Mouse (Mus musculus) heart, postnatal 0 days (tissue): ENCODE results near the gene Gm4498. TPM values are rescaled to one million over a fixed set of nuclear protein-coding genes. Genes with fewer than 3 reads are reported as not detected.
"Not testable (repeated sequence)": the region's sequence is repeated elsewhere in the genome, so short reads cannot be mapped to it uniquely, and the experiment has no call there.

Source experiments
- ATAC-seq: fragments of 200-750 bp; cut with Nextera tagmentation; 2 replicates; pipeline ENCODE4 v1.8.0; 2017; ENCODE audit warnings: low read depth, moderate number of reproducible peaks, moderate library complexity; ENCODE audit not compliant: insufficient read depth
- DNase-seq: peaks from one replicate; pipeline ENCODE4 v3.0.0-alpha.2; 2016; ENCODE audit warnings: low spot score
- H3K27ac ChIP-seq: fragments of 300-500 bp; sonication (generic); 2 replicates; pipeline ENCODE4 v1.5.1; 2014; ENCODE audit warnings: low read depth, mild to moderate bottlenecking
- H3K27me3 ChIP-seq: fragments of 300-500 bp; sonication (generic); 2 replicates; pipeline ENCODE4 v1.6.1; 2014; ENCODE audit warnings: low read length, mixed read lengths; ENCODE audit not compliant: control insufficient read depth, insufficient read depth
- H3K36me3 ChIP-seq: fragments of 300-500 bp; sonication (generic); replicated peaks from 2 replicates; pipeline ENCODE4 v1.6.1; 2014; ENCODE audit warnings: low read length, mixed read lengths; ENCODE audit not compliant: control insufficient read depth, insufficient read depth
- H3K4me1 ChIP-seq: fragments of 300-500 bp; sonication (generic); 2 replicates; pipeline ENCODE4 v1.6.1; 2014; ENCODE audit warnings: antibody characterized with exemption; ENCODE audit not compliant: control insufficient read depth, insufficient read depth
- H3K4me2 ChIP-seq: fragments of 300-500 bp; sonication (generic); 2 replicates; pipeline ENCODE4 v1.6.1; 2014; ENCODE audit warnings: low read depth, mild to moderate bottlenecking, low read length, moderate library complexity
- H3K4me3 ChIP-seq: fragments of 300-500 bp; sonication (generic); 2 replicates; pipeline ENCODE4 v1.5.1; 2014; ENCODE audit warnings: low read depth, low read length
- H3K9ac ChIP-seq: fragments of 300-500 bp; sonication (generic); replicated peaks from 2 replicates; pipeline ENCODE4 v1.6.1; 2014; ENCODE audit warnings: low read depth, low read length, mixed read lengths
- H3K9me3 ChIP-seq: fragments of 300-500 bp; sonication (generic); replicated peaks from 2 replicates; pipeline ENCODE4 v1.6.1; 2016; ENCODE audit warnings: low read length; ENCODE audit not compliant: control insufficient read depth
- WGBS: fragments of 180-500 bp; shearing (Covaris S2); extraction: QIAGEN DNeasy Blood & Tissue Kit; methylation state at CpG from one replicate; pipeline ENCODE4 v1.1.7; 2014; 5-methylcytosine and 5-hydroxymethylcytosine counted together
- polyA plus RNA-seq: library from polyadenylated mRNA; unstranded; fragments of >200 nt; fragmentation: Nextera tagmentation; extraction: Ambion mirVana; gene quantifications from 2 replicates; pipeline ENCODE4 v1.2.1, GENCODE M21; 2015
- total RNA-seq: library from RNA; depleted of rRNA; stranded (reverse); fragments of >200 nt; gene quantifications from 2 replicates; pipeline ENCODE4 v1.2.3, GENCODE M21; 2014; ENCODE audit warnings: low replicate concordance; rRNA removed

Gene Gm4498
- total RNA-seq (not detected in 2 replicates), polyA plus RNA-seq (not detected in 2 replicates)

- H3K27me3 ChIP-seq, H3K4me3 ChIP-seq, H3K36me3 ChIP-seq, H3K9me3 ChIP-seq, ATAC-seq, H3K4me2 ChIP-seq, H3K27ac ChIP-seq, H3K9ac ChIP-seq, H3K4me1 ChIP-seq, DNase-seq: not testable (repeated sequence)
- WGBS, result no CpG with 5 or more reads among the region's 2 CpGs
These were observed at the start of gene Gm4498 for GRCm38 (mm10) chr7:20233728-20234127. Gm4498 (minus strand) TSS chr7:20233828.

GRCm38 (mm10) chr7:20262734-20263133 lies 29.1 kb upstream of the Gm4498 start, which contains the start of gene Gm5890:
Gm5890 (minus strand) TSS chr7:20262834.
- H3K27ac ChIP-seq, H3K4me1 ChIP-seq, DNase-seq, H3K9ac ChIP-seq, H3K36me3 ChIP-seq, H3K4me3 ChIP-seq, H3K9me3 ChIP-seq, ATAC-seq, H3K4me2 ChIP-seq, H3K27me3 ChIP-seq: not testable (repeated sequence)
- WGBS, result no CpG with 5 or more reads among the region's 3 CpGs

- not testable (repeated sequence) for H3K9ac ChIP-seq, H3K27ac ChIP-seq, ATAC-seq, H3K9me3 ChIP-seq, H3K36me3 ChIP-seq, H3K4me2 ChIP-seq, H3K27me3 ChIP-seq, H3K4me1 ChIP-seq, H3K4me3 ChIP-seq, DNase-seq
- no CpG with 5 or more reads among the region's 2 CpGs for WGBS
These were observed 28.1 kb downstream of the Gm4498 start, which contains the start of gene Gm6164 for GRCm38 (mm10) chr7:20205507-20205906. Gm6164 (minus strand) TSS chr7:20205607.

- DNase-seq, H3K27me3 ChIP-seq, H3K4me1 ChIP-seq, ATAC-seq, H3K27ac ChIP-seq, H3K4me3 ChIP-seq, H3K9me3 ChIP-seq, H3K36me3 ChIP-seq, H3K4me2 ChIP-seq, H3K9ac ChIP-seq: not testable (repeated sequence)
- no CpG with 5 or more reads among the region's 3 CpGs for WGBS
These were observed 40.2 kb downstream of the Gm4498 start, which contains the start of gene Vmn1r95 for GRCm38 (mm10) chr7:20193410-20193809. Vmn1r95 (plus strand) TSS chr7:20193710.

Other genes starting within 250 kb of the Gm4498 start
- not detected in 2 replicates for gene Nlrp9b, start 242.4 kb downstream of the Gm4498 start, total RNA-seq
- gene Nlrp9b, start 242.4 kb downstream of the Gm4498 start, polyA plus RNA-seq, result not detected in 2 replicates
- not detected in 2 replicates for gene Vmn1r91, start 134.1 kb downstream of the Gm4498 start, total RNA-seq
- gene Vmn1r91, start 134.1 kb downstream of the Gm4498 start, polyA plus RNA-seq, result not detected in 2 replicates
- not detected in 2 replicates for gene Gm16442, start 111.2 kb downstream of the Gm4498 start, total RNA-seq
- gene Gm16442, start 111.2 kb downstream of the Gm4498 start, polyA plus RNA-seq, result not detected in 2 replicates
- gene Vmn1r93, start 94.7 kb downstream of the Gm4498 start, total RNA-seq, result not detected in 2 replicates
- not detected in 2 replicates for gene Vmn1r93, start 94.7 kb downstream of the Gm4498 start, polyA plus RNA-seq
- not detected in 2 replicates for gene Vmn1r94, start 65.5 kb downstream of the Gm4498 start, total RNA-seq
- gene Vmn1r94, start 65.5 kb downstream of the Gm4498 start, polyA plus RNA-seq, result not detected in 2 replicates
- not detected in 2 replicates for gene Vmn1r95, start 40.1 kb downstream of the Gm4498 start, total RNA-seq
- gene Vmn1r95, start 40.1 kb downstream of the Gm4498 start, polyA plus RNA-seq, result not detected in 2 replicates
- not detected in 2 replicates for gene Gm6164, start 28.2 kb downstream of the Gm4498 start, total RNA-seq
- not detected in 2 replicates for gene Gm6164, start 28.2 kb downstream of the Gm4498 start, polyA plus RNA-seq
- gene Gm5890, start 29.0 kb upstream of the Gm4498 start, total RNA-seq, result not detected in 2 replicates
- gene Gm5890, start 29.0 kb upstream of the Gm4498 start, polyA plus RNA-seq, result not detected in 2 replicates
- not detected in 2 replicates for gene Gm4133, start 100.2 kb upstream of the Gm4498 start, total RNA-seq
- not detected in 2 replicates for gene Gm4133, start 100.2 kb upstream of the Gm4498 start, polyA plus RNA-seq
- not detected in 2 replicates for gene Gm5728, start 141.6 kb upstream of the Gm4498 start, total RNA-seq
- not detected in 2 replicates for gene Gm5728, start 141.6 kb upstream of the Gm4498 start, polyA plus RNA-seq
- not detected in 2 replicates for gene Vmn1r100, start 184.1 kb upstream of the Gm4498 start, total RNA-seq
- gene Vmn1r100, start 184.1 kb upstream of the Gm4498 start, polyA plus RNA-seq, result not detected in 2 replicates
- not detected in 2 replicates for gene Vmn1r101, start 208.8 kb upstream of the Gm4498 start, total RNA-seq
- gene Vmn1r101, start 208.8 kb upstream of the Gm4498 start, polyA plus RNA-seq, result not detected in 2 replicates
- not detected in 2 replicates for gene Gm10670, start 241.1 kb upstream of the Gm4498 start, total RNA-seq
- not detected in 2 replicates for gene Gm10670, start 241.1 kb upstream of the Gm4498 start, polyA plus RNA-seq